In genomic region chr11:93967381-93967780, GRCm38 (mm10) we compare ENCODE assay signal across 8 mouse cellular contexts. TPM values are rescaled to one million over a fixed set of nuclear protein-coding genes. Genes with fewer than 3 reads are reported as not detected.
DNase-seq lines count a peak whose midpoint lies in the region; ATAC-seq and TF ChIP-seq lines count a peak whose summit lies in the region.

No protein-coding gene starts in this region.

- H3K9ac ChIP-seq in kidney, embryonic 16.5 days (replicated peaks; ENCODE audit: low read length) = peak overlapping the region; percentile 75
- H3K9ac ChIP-seq in forebrain, postnatal 0 days = peak overlapping the region; percentile 68
- H3K9ac ChIP-seq in midbrain, embryonic 11.5 days (ENCODE audit: low read length) = peak overlapping the region; percentile 83

- H3K4me1 ChIP-seq in kidney, embryonic 16.5 days (ENCODE audit: insufficient read depth, low read length) = peaks cover 8% of the 10 kb centered on the region
- peaks cover 31% of the 10 kb centered on the region for H3K4me1 ChIP-seq in bone marrow macrophage, adult 2 months (ENCODE audit: control insufficient read depth, insufficient read depth, low read length)
- H3K4me1 ChIP-seq in forebrain, postnatal 0 days (ENCODE audit: insufficient read depth) = 0 out of 2 replicates have a peak, but pooled peaks cover 4% of the 10 kb centered on the region
- H3K4me1 ChIP-seq in midbrain, embryonic 11.5 days (ENCODE audit: control insufficient read depth, insufficient read depth, low read length) = peaks cover 8% of the 10 kb centered on the region

- ATAC-seq in kidney, embryonic 16.5 days (ENCODE audit: low FRiP score, low TSS enrichment) = no peak
- ATAC-seq in forebrain, postnatal 0 days = no peak
- ATAC-seq in midbrain, embryonic 11.5 days (ENCODE audit: low FRiP score) = no peak
- ATAC-seq in megakaryocyte-erythroid progenitor cell, adult 5-6 weeks (replicated peaks; ENCODE audit: low FRiP score, low TSS enrichment, poor library complexity, severe bottlenecking) = no peak

- no peak for TF ChIP-seq POLR2A in bone marrow macrophage, adult 2 months (IDR thresholded peaks at IDR 0.05; ENCODE audit: borderline replicate concordance, low read depth, low read length)

- H3K4me2 ChIP-seq in kidney, embryonic 16.5 days (replicated peaks; ENCODE audit: low read depth, low read length) = peak overlapping the region; percentile 54
- H3K4me2 ChIP-seq in forebrain, postnatal 0 days (ENCODE audit: low read depth) = peak overlapping the region; percentile 59
- H3K4me2 ChIP-seq in midbrain, embryonic 11.5 days = peak overlapping the region; percentile 65

- H3K9me3 ChIP-seq in kidney, embryonic 16.5 days (ENCODE audit: low read length) = no peaks in the 10 kb centered on the region
- no peaks in the 10 kb centered on the region for H3K9me3 ChIP-seq in forebrain, postnatal 0 days (ENCODE audit: low read length)
- no peaks in the 10 kb centered on the region for H3K9me3 ChIP-seq in midbrain, embryonic 11.5 days (ENCODE audit: control insufficient read depth, low read length)

- WGBS in kidney, embryonic 16.5 days = 3% methylated on average over 11 of the region's 11 CpGs
- WGBS in forebrain, postnatal 0 days = 6% methylated on average over 11 of the region's 11 CpGs
- WGBS in midbrain, embryonic 11.5 days = 7% methylated on average over 11 of the region's 11 CpGs

- H3K36me3 ChIP-seq in kidney, embryonic 16.5 days (ENCODE audit: insufficient read depth, low read length) = peaks cover 32% of the 10 kb centered on the region
- peaks cover 32% of the 10 kb centered on the region for H3K36me3 ChIP-seq in forebrain, postnatal 0 days (ENCODE audit: insufficient read depth)
- peaks cover 26% of the 10 kb centered on the region for H3K36me3 ChIP-seq in midbrain, embryonic 11.5 days (ENCODE audit: control insufficient read depth, insufficient read depth, low read length)

- no peak for TF ChIP-seq CTCF in bone marrow macrophage, adult 2 months (IDR thresholded peaks at IDR 0.05; ENCODE audit: low read depth, low read length)
- TF ChIP-seq CTCF in forebrain, postnatal 0 days (IDR thresholded peaks at IDR 0.05; ENCODE audit: low read depth) = no peak

- no peak for DNase-seq in kidney, adult 18-20 months
- DNase-seq in forebrain, postnatal 0 days = peak; percentile 38
- peak; percentile 85 for DNase-seq in midbrain, embryonic 11.5 days (ENCODE audit: low spot score, missing footprints)
- no peak for DNase-seq in urinary bladder, postnatal 25 days (ENCODE audit: low spot score)
- no peak for DNase-seq in urinary bladder, adult 2 months (ENCODE audit: low spot score)

- peak overlapping the region; percentile 68 for H3K4me3 ChIP-seq in kidney, embryonic 16.5 days (ENCODE audit: low read length)
- H3K4me3 ChIP-seq in bone marrow macrophage, adult 2 months (ENCODE audit: insufficient read depth, low read length) = peak overlapping the region; percentile 80
- H3K4me3 ChIP-seq in forebrain, postnatal 0 days (ENCODE audit: low read depth, low read length) = peak overlapping the region; percentile 67
- H3K4me3 ChIP-seq in midbrain, embryonic 11.5 days (ENCODE audit: low read depth, low read length) = peak overlapping the region; percentile 69

- H3K27ac ChIP-seq in kidney, embryonic 16.5 days (ENCODE audit: low read length) = peak overlapping the region; percentile 70
- peak overlapping the region; percentile 42 for H3K27ac ChIP-seq in bone marrow macrophage, adult 2 months (ENCODE audit: insufficient read depth, low read depth, low read length)
- peak overlapping the region; percentile 75 for H3K27ac ChIP-seq in forebrain, postnatal 0 days (ENCODE audit: low read depth, low read length)
- no peak overlapping the region for H3K27ac ChIP-seq in midbrain, embryonic 11.5 days (ENCODE audit: low read depth, low read length)

- H3K27me3 ChIP-seq in kidney, embryonic 16.5 days (ENCODE audit: insufficient read depth, low read length) = no peaks in the 10 kb centered on the region
- no peaks in the 10 kb centered on the region for H3K27me3 ChIP-seq in forebrain, postnatal 0 days (ENCODE audit: insufficient read depth, low read length)
- no peaks in the 10 kb centered on the region for H3K27me3 ChIP-seq in midbrain, embryonic 11.5 days (ENCODE audit: control insufficient read depth, insufficient read depth, low read length)

RNA-seq across cellular contexts. Expression of gene Gm20390, which starts 0.7 kb away (rescaled TPM):
- 404 and 448 TPM in 2 replicates for polyA plus RNA-seq in kidney, embryonic 16.5 days (2015; fragmentation: Nextera tagmentation; extraction: Ambion mirVana)
- polyA plus RNA-seq in bone marrow macrophage, adult 2 months (2012; ENCODE audit: insufficient read depth, insufficient read length, missing spikeins) = 49.0 and 57.1 TPM in 2 replicates
- 90.4 and 115 TPM in 2 replicates for total RNA-seq in forebrain, postnatal 0 days (2014; rRNA removed)
- 448 and 574 TPM in 2 replicates for polyA plus RNA-seq in forebrain, postnatal 0 days (2015; fragmentation: Nextera tagmentation; extraction: Ambion mirVana)
- polyA plus RNA-seq in midbrain, embryonic 11.5 days (2014; fragmentation: Nextera tagmentation; extraction: Ambion mirVana) = 345 and 375 TPM in 2 replicates
- 148 TPM in 1 of 2 replicates, not detected in the other for total RNA-seq in megakaryocyte-erythroid progenitor cell, adult 5-6 weeks (2014; fragmentation: Nextera tagmentation)
- not detected in 2 replicates for total RNA-seq in megakaryocyte-erythroid progenitor cell, adult 5-6 weeks (2017)
- 49.4 and 49.9 TPM in 2 replicates for polyA plus RNA-seq in urinary bladder, adult 2 months (2012; rRNA removed)

RNA-seq across cellular contexts. Expression of gene Nme1, which starts 0.9 kb away (rescaled TPM):
- polyA plus RNA-seq in kidney, embryonic 16.5 days (2015; fragmentation: Nextera tagmentation; extraction: Ambion mirVana) = 162 and 174 TPM in 2 replicates
- polyA plus RNA-seq in bone marrow macrophage, adult 2 months (2012; ENCODE audit: insufficient read depth, insufficient read length, missing spikeins) = 14.4 and 23.0 TPM in 2 replicates
- total RNA-seq in forebrain, postnatal 0 days (2014; rRNA removed) = 60.0 and 103 TPM in 2 replicates
- 361 and 415 TPM in 2 replicates for polyA plus RNA-seq in forebrain, postnatal 0 days (2015; fragmentation: Nextera tagmentation; extraction: Ambion mirVana)
- 200 and 215 TPM in 2 replicates for polyA plus RNA-seq in midbrain, embryonic 11.5 days (2014; fragmentation: Nextera tagmentation; extraction: Ambion mirVana)
- 126 and 223 TPM in 2 replicates for total RNA-seq in megakaryocyte-erythroid progenitor cell, adult 5-6 weeks (2014; fragmentation: Nextera tagmentation)
- 245 and 319 TPM in 2 replicates for total RNA-seq in megakaryocyte-erythroid progenitor cell, adult 5-6 weeks (2017)
- 44.7 and 65.0 TPM in 2 replicates for polyA plus RNA-seq in urinary bladder, adult 2 months (2012; rRNA removed)

RNA-seq across cellular contexts. Expression of gene Nme2, which starts 11.3 kb away (rescaled TPM):
- 234 and 281 TPM in 2 replicates for polyA plus RNA-seq in kidney, embryonic 16.5 days (2015; fragmentation: Nextera tagmentation; extraction: Ambion mirVana)
- polyA plus RNA-seq in bone marrow macrophage, adult 2 months (2012; ENCODE audit: insufficient read depth, insufficient read length, missing spikeins) = 171 and 184 TPM in 2 replicates
- 299 and 495 TPM in 2 replicates for total RNA-seq in forebrain, postnatal 0 days (2014; rRNA removed)
- polyA plus RNA-seq in forebrain, postnatal 0 days (2015; fragmentation: Nextera tagmentation; extraction: Ambion mirVana) = 195 and 278 TPM in 2 replicates
- polyA plus RNA-seq in midbrain, embryonic 11.5 days (2014; fragmentation: Nextera tagmentation; extraction: Ambion mirVana) = 142 and 144 TPM in 2 replicates
- total RNA-seq in megakaryocyte-erythroid progenitor cell, adult 5-6 weeks (2014; fragmentation: Nextera tagmentation) = 171 and 305 TPM in 2 replicates
- 149 and 173 TPM in 2 replicates for total RNA-seq in megakaryocyte-erythroid progenitor cell, adult 5-6 weeks (2017)
- 209 and 211 TPM in 2 replicates for polyA plus RNA-seq in urinary bladder, adult 2 months (2012; rRNA removed)

RNA-seq across cellular contexts. Expression of gene Spag9, which starts 28.5 kb away (rescaled TPM):
- 29.7 and 38.4 TPM in 2 replicates for polyA plus RNA-seq in kidney, embryonic 16.5 days (2015; fragmentation: Nextera tagmentation; extraction: Ambion mirVana)
- 62.3 and 62.4 TPM in 2 replicates for polyA plus RNA-seq in bone marrow macrophage, adult 2 months (2012; ENCODE audit: insufficient read depth, insufficient read length, missing spikeins)
- 127 and 155 TPM in 2 replicates for total RNA-seq in forebrain, postnatal 0 days (2014; rRNA removed)
- polyA plus RNA-seq in forebrain, postnatal 0 days (2015; fragmentation: Nextera tagmentation; extraction: Ambion mirVana) = 50.0 and 67.1 TPM in 2 replicates
- polyA plus RNA-seq in midbrain, embryonic 11.5 days (2014; fragmentation: Nextera tagmentation; extraction: Ambion mirVana) = 107 and 118 TPM in 2 replicates
- total RNA-seq in megakaryocyte-erythroid progenitor cell, adult 5-6 weeks (2014; fragmentation: Nextera tagmentation) = 28.3 and 37.0 TPM in 2 replicates
- total RNA-seq in megakaryocyte-erythroid progenitor cell, adult 5-6 weeks (2017) = 56.1 and 78.4 TPM in 2 replicates
- 42.1 and 42.9 TPM in 2 replicates for polyA plus RNA-seq in urinary bladder, adult 2 months (2012; rRNA removed)

Comparison
In these comparisons a context has a peak if more than half of its experiments do, and no peak if none do; other contexts are left out.
1. DNase-seq: peak in forebrain, postnatal 0 days (single experiment) and midbrain, embryonic 11.5 days (single experiment); none in kidney, adult 18-20 months (single experiment), urinary bladder, postnatal 25 days (single experiment) and urinary bladder, adult 2 months (single experiment).
2. Peak in every context shown above with its lines, with median percentiles within 50 percentile points of each other: H3K4me2 ChIP-seq, H3K4me3 ChIP-seq and H3K9ac ChIP-seq.